ENCODE assay signal across 13 mouse cellular contexts in genomic region chr2:30650249-30650648, GRCm38 (mm10). TPM values are rescaled to one million over a fixed set of nuclear protein-coding genes. Genes with fewer than 3 reads are reported as not detected.
DNase-seq lines count a peak whose midpoint lies in the region; ATAC-seq and TF ChIP-seq lines count a peak whose summit lies in the region.
"Had no signal": no experiment of that assay in that cellular context is flagged by ENCODE, and none has a peak within 500 bp of the region (broad histone marks: within the 10 kb centered on the region; RNA-seq: fewer than 3 reads in every experiment).

No protein-coding gene starts in this region.

- WGBS in neural tube, embryonic 12.5 days: 68% methylated on average over 9 of the region's 9 CpGs
- WGBS in hindbrain, embryonic 10.5 days: 58% methylated on average over 9 of the region's 9 CpGs
- 54% methylated on average over 9 of the region's 9 CpGs for WGBS in midbrain, embryonic 13.5 days
- WGBS in liver, postnatal 0 days (ENCODE audit: insufficient replicate concordance): 78% methylated on average over 9 of the region's 9 CpGs

- no peak for TF ChIP-seq CTCF in liver, postnatal 0 days (IDR thresholded peaks at IDR 0.05; ENCODE audit: low read depth)

- H3K9ac ChIP-seq in neural tube, embryonic 12.5 days: no peak overlapping the region
- H3K9ac ChIP-seq in midbrain, embryonic 13.5 days (replicated peaks): no peak overlapping the region
- no peak overlapping the region for H3K9ac ChIP-seq in liver, postnatal 0 days (replicated peaks)

- H3K36me3 ChIP-seq in neural tube, embryonic 12.5 days: no peaks in the 10 kb centered on the region
- no peaks in the 10 kb centered on the region for H3K36me3 ChIP-seq in hindbrain, embryonic 10.5 days
- no peaks in the 10 kb centered on the region for H3K36me3 ChIP-seq in midbrain, embryonic 13.5 days
- no peaks in the 10 kb centered on the region for H3K36me3 ChIP-seq in liver, postnatal 0 days (replicated peaks; ENCODE audit: insufficient read depth, low read length)
- H3K36me3 ChIP-seq: G1E had no signal

- H3K27ac ChIP-seq in neural tube, embryonic 12.5 days: peak overlapping the region; percentile 57; the same call in 1 of the 2 replicates
- H3K27ac ChIP-seq in hindbrain, embryonic 10.5 days: peak overlapping the region; percentile 96
- peak overlapping the region; percentile 97 for H3K27ac ChIP-seq in midbrain, embryonic 13.5 days
- H3K27ac ChIP-seq in liver, postnatal 0 days (ENCODE audit: low read depth): no peak overlapping the region
- H3K27ac ChIP-seq: macrophage had no signal

- no peaks in the 10 kb centered on the region for H3K9me3 ChIP-seq in neural tube, embryonic 12.5 days
- H3K9me3 ChIP-seq in hindbrain, embryonic 10.5 days: no peaks in the 10 kb centered on the region
- H3K9me3 ChIP-seq in midbrain, embryonic 13.5 days: no peaks in the 10 kb centered on the region
- no peaks in the 10 kb centered on the region for H3K9me3 ChIP-seq in liver, postnatal 0 days (ENCODE audit: low read length)
- H3K9me3 ChIP-seq: G1E had no signal

- H3K4me1 ChIP-seq in neural tube, embryonic 12.5 days: peaks cover 84% of the 10 kb centered on the region
- peaks cover 97% of the 10 kb centered on the region for H3K4me1 ChIP-seq in hindbrain, embryonic 10.5 days (replicated peaks)
- peaks cover 94% of the 10 kb centered on the region for H3K4me1 ChIP-seq in midbrain, embryonic 13.5 days (replicated peaks)
- H3K4me1 ChIP-seq in liver, postnatal 0 days (ENCODE audit: insufficient read depth): peaks cover 6% of the 10 kb centered on the region; the same call in 1 of the 2 replicates

- peaks cover 5% of the 10 kb centered on the region for H3K27me3 ChIP-seq in neural tube, embryonic 12.5 days (replicated peaks)
- H3K27me3 ChIP-seq in hindbrain, embryonic 10.5 days (ENCODE audit: insufficient read depth, poor library complexity, severe bottlenecking): no peaks in the 10 kb centered on the region
- no peaks in the 10 kb centered on the region for H3K27me3 ChIP-seq in midbrain, embryonic 13.5 days
- H3K27me3 ChIP-seq in liver, postnatal 0 days (ENCODE audit: insufficient read depth, low read length): no peaks in the 10 kb centered on the region

- no peak for TF ChIP-seq EP300 in liver, postnatal 0 days (IDR thresholded peaks at IDR 0.05; ENCODE audit: low read depth)

- H3K4me3 ChIP-seq in neural tube, embryonic 12.5 days: no peak overlapping the region
- no peak overlapping the region for H3K4me3 ChIP-seq in hindbrain, embryonic 10.5 days
- no peak overlapping the region for H3K4me3 ChIP-seq in midbrain, embryonic 13.5 days (replicated peaks)
- H3K4me3 ChIP-seq in liver, postnatal 0 days (ENCODE audit: low read depth, low read length): no peak overlapping the region

- no peak overlapping the region for H3K4me2 ChIP-seq in neural tube, embryonic 12.5 days (replicated peaks)
- no peak overlapping the region for H3K4me2 ChIP-seq in midbrain, embryonic 13.5 days (replicated peaks)
- H3K4me2 ChIP-seq in liver, postnatal 0 days (ENCODE audit: low read depth, low read length): no peak overlapping the region

- no peak for DNase-seq in neural tube, embryonic 10.5 days (ENCODE audit: extremely low spot score, low spot score)
- DNase-seq in hindbrain, embryonic 10.5 days (ENCODE audit: low spot score): no peak
- no peak for DNase-seq in frontal cortex, postnatal 25 days (ENCODE audit: low spot score in 2 of 2)
- no peak for DNase-seq in liver, postnatal 0 days
- DNase-seq in frontal cortex, adult 2 months (ENCODE audit: extremely low spot score in 1 of 2, low spot score in 1 of 2): no peak
- DNase-seq: adrenal gland, postnatal 10 days; kidney, adult 9 months; left cerebral cortex, postnatal 4 days; thymus, postnatal 4 days had no signal

- ATAC-seq in neural tube, embryonic 12.5 days (ENCODE audit: low FRiP score, low read depth): no peak
- ATAC-seq in midbrain, embryonic 13.5 days: no peak
- no peak for ATAC-seq in liver, postnatal 0 days

RNA-seq across cellular contexts. Expression of gene Cstad, which starts 55.4 kb away (rescaled TPM):
- 0.57 and 1.3 TPM in 2 replicates for polyA plus RNA-seq in neural tube, embryonic 12.5 days (2016; fragmentation: Nextera tagmentation; extraction: Ambion mirVana)
- 0.33 and 0.47 TPM in 2 replicates for polyA plus RNA-seq in hindbrain, embryonic 10.5 days (2016; fragmentation: Nextera tagmentation; extraction: Ambion mirVana)
- polyA plus RNA-seq in midbrain, embryonic 13.5 days (2015; fragmentation: Nextera tagmentation; extraction: Ambion mirVana): 0.27 and 0.43 TPM in 2 replicates
- polyA plus RNA-seq in liver, postnatal 0 days (2015; fragmentation: Nextera tagmentation; extraction: Ambion mirVana): 0.22 TPM in 2 replicates
- polyA plus RNA-seq in frontal cortex, adult 2 months (2012; rRNA removed): 4.2 and 5.7 TPM in 2 replicates
- polyA plus RNA-seq: G1E had no signal
